Mouse (Mus musculus): Measurements from ENCODE around the gene Cers6.

Cers6 gene

GRCm38 (mm10) chr2:68960060-68960459 is 98.8 kb downstream of the Cers6 start:
- DNase-seq (ENCODE audit: low read depth, low spot score): no peak

- DNase-seq (ENCODE audit: low read depth, low spot score): no peak
Observed at GRCm38 (mm10) chr2:68960620-68961019, 99.4 kb downstream of the Cers6 start.

GRCm38 (mm10) chr2:68966360-68966759 is 105.1 kb downstream of the Cers6 start:
- DNase-seq (ENCODE audit: low read depth, low spot score): no peak

GRCm38 (mm10) chr2:68968028-68968427 is 106.8 kb downstream of the Cers6 start:
- DNase-seq (ENCODE audit: low read depth, low spot score): no peak

GRCm38 (mm10) chr2:68971840-68972239 is 110.6 kb downstream of the Cers6 start:
- DNase-seq (ENCODE audit: low read depth, low spot score): no peak

- no peak for DNase-seq (ENCODE audit: low read depth, low spot score)
Observed at GRCm38 (mm10) chr2:68973753-68974152, 112.5 kb downstream of the Cers6 start.

GRCm38 (mm10) chr2:68975286-68975685 is 114.0 kb downstream of the Cers6 start:
- no peak for DNase-seq (ENCODE audit: low read depth, low spot score)

- no peak for DNase-seq (ENCODE audit: low read depth, low spot score)
Observed at GRCm38 (mm10) chr2:68975780-68976179, 114.5 kb downstream of the Cers6 start.

GRCm38 (mm10) chr2:68978244-68978643 is 117.0 kb downstream of the Cers6 start:
- no peak for DNase-seq (ENCODE audit: low read depth, low spot score)

- DNase-seq (ENCODE audit: low read depth, low spot score): no peak
Observed at GRCm38 (mm10) chr2:68978660-68979604, 117.7 kb downstream of the Cers6 start.

GRCm38 (mm10) chr2:68981302-68981701 is 120.1 kb downstream of the Cers6 start:
- no peak for DNase-seq (ENCODE audit: low read depth, low spot score)

- DNase-seq (ENCODE audit: low read depth, low spot score): no peak
Observed at GRCm38 (mm10) chr2:68981756-68982409, 120.6 kb downstream of the Cers6 start.

- DNase-seq (ENCODE audit: low read depth, low spot score): no peak
Observed at GRCm38 (mm10) chr2:68982979-68983378, 121.7 kb downstream of the Cers6 start.

GRCm38 (mm10) chr2:68983431-68983830 is 122.2 kb downstream of the Cers6 start:
- DNase-seq (ENCODE audit: low read depth, low spot score): no peak

- no peak for DNase-seq (ENCODE audit: low read depth, low spot score)
Observed at GRCm38 (mm10) chr2:68989117-68989516, 127.9 kb downstream of the Cers6 start.

GRCm38 (mm10) chr2:68992629-68993028 is 131.4 kb downstream of the Cers6 start:
- DNase-seq (ENCODE audit: low read depth, low spot score): no peak

- peak; percentile 32 for DNase-seq (ENCODE audit: low read depth, low spot score)
Observed at GRCm38 (mm10) chr2:68994441-68994840, 133.2 kb downstream of the Cers6 start.

GRCm38 (mm10) chr2:68995723-68996122 is 134.5 kb downstream of the Cers6 start:
- DNase-seq (ENCODE audit: low read depth, low spot score): no peak

GRCm38 (mm10) chr2:68996268-68996667 is 135.0 kb downstream of the Cers6 start:
- no peak for DNase-seq (ENCODE audit: low read depth, low spot score)

- DNase-seq (ENCODE audit: low read depth, low spot score): no peak
Observed at GRCm38 (mm10) chr2:69004001-69004400, 142.8 kb downstream of the Cers6 start.

- no peak for DNase-seq (ENCODE audit: low read depth, low spot score)
Observed at GRCm38 (mm10) chr2:69011392-69011791, 150.2 kb downstream of the Cers6 start.

GRCm38 (mm10) chr2:69011860-69012259 is 150.6 kb downstream of the Cers6 start:
- peak; percentile 13 for DNase-seq (ENCODE audit: low read depth, low spot score)

- DNase-seq (ENCODE audit: low read depth, low spot score): no peak
Observed at GRCm38 (mm10) chr2:69014241-69014640, 153.0 kb downstream of the Cers6 start.
